Mouse (Mus musculus) cerebral cortex, adult 2 months (tissue): ENCODE measurements around the gene Kif3a.

Experiments used
- WGBS: fragments of 180-500 bp; shearing (Covaris S2); methylation state at CpG from one replicate; pipeline ENCODE4 v1.1.7; 2018; 5-methylcytosine and 5-hydroxymethylcytosine counted together

Gene Kif3a

DNA sequence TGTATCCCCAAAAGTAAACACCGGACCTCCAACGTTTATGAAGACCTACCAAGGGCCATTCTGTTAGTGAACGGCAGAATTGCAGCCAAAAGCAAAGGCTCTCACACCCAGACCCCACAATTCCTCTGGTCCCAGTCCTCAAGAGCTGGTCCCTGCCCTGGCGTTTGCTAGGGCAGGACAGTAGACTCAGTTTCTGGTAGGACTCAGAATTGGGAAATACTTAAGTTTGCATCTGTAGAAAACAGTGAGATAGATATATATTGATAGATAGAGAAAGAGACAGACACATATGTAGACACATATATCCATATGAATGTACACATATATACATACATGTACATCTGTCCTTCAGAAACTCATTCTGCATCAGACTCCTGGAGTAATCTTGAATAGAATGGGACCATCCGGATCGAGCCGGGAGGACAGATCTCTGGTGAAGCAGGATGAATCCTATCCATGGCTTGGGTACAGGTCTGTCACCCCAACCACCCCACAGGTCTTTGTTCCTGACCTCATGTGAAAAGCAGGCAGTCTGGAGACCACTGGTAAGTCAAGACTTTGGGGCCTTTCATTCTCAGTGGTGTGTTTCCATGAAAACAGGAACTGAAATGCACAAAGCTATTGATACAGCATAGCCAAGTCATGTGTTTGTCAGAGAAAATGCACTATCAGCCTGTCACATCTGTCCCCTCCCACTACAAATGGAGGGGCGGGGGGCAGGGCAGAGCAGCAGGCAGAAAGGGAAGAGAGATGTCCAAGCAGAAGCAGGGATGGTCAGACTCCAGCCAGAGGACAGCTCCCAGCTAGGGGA is 49.8 kb downstream of the Kif3a start:
- WGBS, result 85% methylated on average over 8 of the region's 8 CpGs

- WGBS, result 74% methylated on average over 4 of the region's 4 CpGs
Measured at GRCm38 (mm10) chr11:53617562-53618109, 50.5 kb downstream of the Kif3a start.

DNA sequence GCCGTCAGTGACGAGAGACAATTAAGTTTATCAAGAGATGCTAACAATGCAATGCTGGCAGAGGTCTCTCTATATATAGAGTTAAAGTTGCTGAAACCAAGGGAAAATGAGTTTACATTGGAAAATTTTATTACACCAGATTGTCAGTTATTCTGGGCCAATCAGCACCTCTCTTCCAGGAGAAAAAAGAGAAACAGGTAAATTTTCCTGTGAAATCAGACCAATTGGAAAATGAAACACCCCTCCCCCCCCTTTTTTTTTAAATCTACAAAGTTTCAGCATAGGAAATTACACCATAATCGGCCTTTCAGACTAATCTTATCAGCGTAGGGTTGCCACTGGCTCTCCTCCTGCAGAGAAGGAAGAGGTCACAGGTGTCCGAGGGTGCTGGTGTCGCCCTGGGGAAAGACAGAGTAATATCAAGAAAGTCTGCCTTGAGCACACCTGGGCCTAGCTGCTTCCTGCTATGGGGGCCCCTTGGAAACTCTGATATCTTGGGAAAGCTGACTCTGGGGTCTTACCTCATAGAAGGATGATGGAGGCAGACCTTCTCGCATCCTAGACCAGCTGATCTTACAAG is 51.5 kb downstream of the Kif3a start, which contains the start of gene Il4:
Gene Il4, minus strand, starts transcription at position 51 of the 580 bp plus-strand sequence.
- WGBS, result 93% methylated on average over 7 of the region's 7 CpGs

GRCm38 (mm10) chr11:53619428-53619827 is 52.2 kb downstream of the Kif3a start:
- WGBS, result 78% methylated on average over 6 of the region's 6 CpGs

GRCm38 (mm10) chr11:53620094-53620493 is 52.9 kb downstream of the Kif3a start:
- 95% methylated on average over 4 of the region's 4 CpGs for WGBS

DNA sequence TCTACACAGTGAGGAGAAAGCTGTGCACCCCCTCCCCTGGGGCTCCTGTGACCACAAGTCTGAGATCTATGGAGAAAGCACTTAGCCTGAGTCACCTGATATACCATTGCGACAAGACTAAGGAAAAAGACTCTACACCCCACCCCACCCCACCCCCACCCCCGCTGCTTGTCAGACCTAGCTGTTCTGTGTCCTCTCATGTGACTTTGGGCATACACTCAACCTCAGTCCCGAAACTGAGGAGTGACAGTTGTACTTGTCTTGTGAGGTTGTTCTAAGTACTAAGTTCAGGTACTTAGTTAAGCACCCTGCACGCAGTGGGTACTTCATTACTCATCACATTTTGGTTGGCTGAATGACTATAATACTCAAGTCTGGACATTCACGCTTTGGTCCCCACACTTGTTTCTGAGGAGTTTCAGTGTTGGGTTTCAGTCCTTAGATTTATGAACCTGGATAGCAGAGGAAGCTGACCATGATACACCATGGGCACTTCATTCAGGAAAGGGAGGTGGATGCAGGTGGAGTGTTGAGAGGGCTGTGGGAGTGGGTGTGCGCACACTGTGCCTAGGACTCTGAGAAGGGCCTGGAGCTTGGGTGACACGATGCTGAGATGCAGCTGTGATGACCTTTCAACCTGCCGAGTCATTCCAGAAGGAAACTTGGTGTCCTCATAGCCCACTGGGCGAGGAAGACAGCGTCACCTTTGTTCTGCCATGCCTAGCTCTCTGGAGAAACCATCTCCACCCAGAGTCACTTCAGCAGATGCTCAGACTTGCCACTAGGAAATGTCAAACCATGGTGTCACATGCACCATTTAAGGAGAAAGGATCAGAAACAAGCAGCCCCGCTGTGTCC is 54.6 kb downstream of the Kif3a start:
- 92% methylated on average over 11 of the region's 11 CpGs for WGBS

DNA sequence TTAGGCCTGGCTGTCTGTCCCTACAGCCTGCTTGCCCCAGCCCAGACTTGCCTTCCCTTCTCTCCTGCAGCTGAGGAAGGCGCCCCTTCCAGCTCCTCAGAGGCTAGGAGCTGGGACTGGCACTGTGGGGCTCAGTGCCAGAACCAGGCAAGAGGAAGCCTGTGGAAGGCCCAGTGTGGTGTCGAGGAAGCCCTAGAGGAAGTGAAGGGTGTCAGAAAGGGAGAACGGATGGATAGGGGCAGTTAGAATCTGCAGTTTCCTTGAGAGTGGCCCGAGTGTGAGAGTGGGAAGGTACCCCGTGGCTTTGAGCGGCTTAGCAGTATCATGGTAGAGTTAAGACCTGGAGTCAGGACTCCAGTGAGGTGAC is 55.2 kb downstream of the Kif3a start:
- WGBS, result 76% methylated on average over 6 of the region's 6 CpGs

GRCm38 (mm10) chr11:53623573-53623972 is 56.4 kb downstream of the Kif3a start:
- 96% methylated on average over 9 of the region's 9 CpGs for WGBS

- 100% methylated on average over 2 of the region's 2 CpGs for WGBS
Measured at GRCm38 (mm10) chr11:53624124-53624523, 56.9 kb downstream of the Kif3a start.

DNA sequence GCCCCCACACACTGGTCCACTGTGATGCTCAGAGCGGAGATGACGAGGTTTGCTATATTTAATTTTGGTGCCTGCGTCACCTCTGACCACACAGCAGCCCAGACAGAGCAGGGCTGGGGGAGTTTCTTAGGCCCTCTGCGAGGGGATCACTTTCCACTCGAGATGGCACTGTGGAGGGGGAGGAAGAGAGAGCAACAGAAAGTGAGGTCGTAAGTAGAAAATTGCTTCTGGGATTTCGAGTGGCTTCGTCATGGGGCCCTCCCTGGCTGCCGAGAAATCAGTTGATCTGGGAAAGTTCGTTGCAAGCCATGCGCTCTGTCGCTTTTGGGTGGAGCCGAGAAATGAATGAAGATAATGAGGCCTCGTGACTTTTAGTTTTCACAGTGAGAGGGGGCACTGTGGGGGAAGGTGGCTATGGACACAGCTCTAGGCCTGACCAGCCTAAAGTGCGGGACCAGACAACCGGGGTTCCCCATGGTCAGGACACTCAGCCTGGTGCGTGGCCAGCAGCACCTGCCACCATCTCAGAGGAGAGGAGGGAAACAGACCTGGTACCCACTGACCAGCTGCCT is 59.7 kb downstream of the Kif3a start:
- WGBS, result 87% methylated on average over 17 of the region's 17 CpGs

DNA sequence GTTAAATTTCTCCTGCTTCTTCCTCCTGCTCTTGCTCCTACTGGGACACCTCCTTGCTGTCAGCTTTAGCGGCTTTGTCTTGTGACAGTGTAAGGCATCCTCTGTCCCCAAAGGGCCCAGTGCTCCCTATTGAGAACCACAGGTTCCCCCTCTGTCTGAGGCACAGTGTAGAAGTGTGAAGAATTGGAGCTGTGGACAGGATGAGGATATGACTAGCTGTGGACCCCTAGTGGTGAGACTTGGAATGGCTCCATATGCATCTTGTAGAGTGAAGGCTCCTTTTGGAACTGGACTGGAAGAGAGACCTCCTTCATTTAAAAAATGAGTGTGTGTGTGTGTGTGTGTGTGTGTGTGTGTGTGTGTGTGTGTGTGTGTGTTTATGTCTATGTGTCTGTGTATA is 60.7 kb downstream of the Kif3a start:
- WGBS, result 24% methylated on average over 1 of the region's 1 CpGs

DNA sequence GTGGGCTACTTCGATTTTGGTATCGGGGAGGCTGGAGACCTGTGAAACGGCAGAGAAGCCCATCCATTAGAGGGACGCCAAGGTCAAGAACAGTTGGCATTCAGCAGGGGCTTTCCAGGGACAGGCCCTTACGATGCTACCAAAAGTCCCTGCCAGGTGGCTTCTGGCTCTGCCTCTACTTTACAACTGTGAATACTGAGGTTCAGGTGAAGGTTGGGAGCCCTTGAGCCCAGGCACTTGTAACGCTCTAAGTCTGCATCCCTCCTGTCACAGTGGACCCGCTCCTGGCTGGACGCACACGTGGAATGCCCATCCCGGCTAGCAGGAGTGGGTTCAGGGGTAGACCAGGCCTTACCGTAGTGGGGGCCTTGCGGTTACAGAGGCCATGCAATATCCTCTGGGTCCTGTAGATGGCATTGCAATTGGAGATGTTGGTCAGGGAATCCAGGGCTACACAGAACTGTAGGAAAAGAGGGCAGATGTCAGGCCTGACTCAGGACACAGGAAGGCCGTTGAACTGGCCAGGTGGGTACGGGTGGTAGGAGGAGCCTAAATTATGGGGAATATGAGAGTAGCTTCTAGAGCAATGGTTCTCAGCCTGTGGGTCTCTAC is 65.0 kb downstream of the Kif3a start:
- WGBS, result 82% methylated on average over 14 of the region's 14 CpGs

- WGBS, result 92% methylated on average over 7 of the region's 7 CpGs
Measured at GRCm38 (mm10) chr11:53633644-53634043, 66.5 kb downstream of the Kif3a start.

DNA sequence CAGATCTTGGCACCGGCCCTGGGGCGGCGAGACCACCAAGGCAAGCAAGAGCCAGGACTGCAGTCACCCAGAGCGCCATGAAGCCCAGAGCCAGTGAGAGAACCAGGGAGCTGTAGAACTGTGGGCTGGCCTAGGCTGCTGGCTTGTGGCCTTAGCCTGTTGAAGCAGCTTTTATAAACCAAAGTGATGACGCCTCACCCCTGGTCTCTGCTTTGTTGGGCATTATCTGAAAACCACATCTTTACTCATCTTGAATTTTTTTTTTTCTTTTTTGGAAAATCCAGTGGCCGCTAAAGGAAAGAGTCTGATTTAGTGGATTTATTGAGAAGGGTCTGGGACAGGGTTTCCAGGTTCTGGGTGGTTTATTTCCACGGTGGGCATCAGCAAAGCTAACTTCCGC is 67.4 kb downstream of the Kif3a start, which contains the start of gene Il13:
Gene Il13, minus strand, starts transcription at position 147 of the 400 bp plus-strand sequence.
- WGBS, result 94% methylated on average over 8 of the region's 8 CpGs

- WGBS, result 58% methylated on average over 9 of the region's 9 CpGs
Measured at GRCm38 (mm10) chr11:53635590-53636182, 68.5 kb downstream of the Kif3a start.

DNA sequence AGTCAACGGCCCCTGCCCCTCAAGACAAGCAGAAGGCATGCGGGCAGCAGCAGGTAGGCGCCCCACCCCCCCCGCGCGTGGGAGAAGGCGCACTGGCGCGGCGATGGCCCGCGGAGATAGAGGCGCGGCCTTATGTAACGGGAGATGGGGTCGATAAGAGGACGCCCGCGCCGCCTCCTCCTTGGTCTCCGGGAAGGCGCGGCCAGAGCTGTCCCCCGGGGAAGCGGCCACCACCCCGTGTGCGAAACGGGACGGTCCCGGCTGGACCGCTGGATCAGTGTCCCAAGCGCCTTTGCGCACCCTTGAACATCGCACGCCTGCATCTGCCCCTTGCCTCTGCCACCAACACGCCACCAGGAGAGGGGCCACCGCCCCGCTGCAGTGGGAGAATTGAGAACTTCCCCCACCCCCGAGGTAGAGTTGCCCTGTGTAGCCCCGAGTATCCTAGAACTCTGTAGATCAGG is 69.0 kb downstream of the Kif3a start:
- 6% methylated on average over 40 of the region's 40 CpGs for WGBS

DNA sequence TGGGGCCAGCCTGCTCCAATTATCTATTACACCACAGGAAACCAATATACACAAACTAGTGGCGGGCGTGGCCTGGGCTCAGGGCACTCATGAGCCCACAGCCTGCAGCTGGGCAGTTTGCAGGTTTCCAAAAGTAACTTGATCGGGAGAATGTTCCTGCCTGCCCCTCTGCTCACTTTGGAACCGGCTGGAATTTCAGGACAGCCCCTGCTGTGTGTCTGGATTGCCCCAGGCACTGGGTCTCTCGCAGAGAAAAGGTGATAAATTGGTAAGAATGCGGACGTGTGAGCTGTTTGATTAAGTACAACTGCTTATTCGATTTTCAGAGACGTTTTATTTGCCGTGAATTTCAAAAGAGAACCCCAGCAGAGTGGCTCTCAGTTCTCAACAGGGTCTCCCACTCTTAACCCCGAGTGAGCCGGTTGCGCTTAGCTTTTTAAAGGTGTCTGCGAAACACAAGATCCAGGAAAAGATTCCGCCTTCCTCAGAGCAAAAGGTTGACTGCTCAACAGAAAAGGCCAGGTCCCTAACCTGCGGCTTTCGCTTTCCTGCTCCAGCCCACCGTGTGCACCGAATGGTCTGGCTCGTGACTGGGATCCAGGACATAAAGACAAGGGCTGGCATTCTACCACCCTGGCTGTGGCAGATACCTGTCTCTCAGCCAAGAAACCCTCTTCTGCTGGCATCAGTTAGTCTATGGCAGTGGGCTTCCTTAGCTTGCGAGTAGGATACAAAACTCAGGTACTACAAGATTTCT is 70.0 kb downstream of the Kif3a start:
- 66% methylated on average over 21 of the region's 21 CpGs for WGBS

DNA sequence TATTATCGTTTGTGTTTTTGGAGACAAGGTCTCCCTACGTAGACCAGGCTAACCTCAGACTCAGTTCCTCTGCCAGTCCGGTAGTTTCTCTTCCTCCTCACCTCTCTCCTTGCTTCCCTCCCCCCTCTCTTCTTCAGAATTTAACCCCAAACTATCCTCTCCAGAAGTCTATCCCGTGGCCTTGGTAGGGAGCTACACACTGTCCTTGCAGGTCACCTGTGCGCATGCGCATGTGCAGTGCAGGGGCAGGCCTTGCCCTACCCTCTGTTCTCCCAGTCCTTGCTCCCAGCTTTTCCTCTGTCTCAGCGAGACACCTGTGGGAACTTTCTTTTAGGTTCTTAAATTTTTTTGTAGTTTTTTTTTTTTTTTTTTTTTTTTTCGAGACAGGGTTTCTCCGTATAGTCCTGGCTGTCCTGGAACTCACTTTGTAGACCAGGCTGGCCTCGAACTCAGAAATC is 70.7 kb downstream of the Kif3a start:
- WGBS, result 88% methylated on average over 10 of the region's 10 CpGs

DNA sequence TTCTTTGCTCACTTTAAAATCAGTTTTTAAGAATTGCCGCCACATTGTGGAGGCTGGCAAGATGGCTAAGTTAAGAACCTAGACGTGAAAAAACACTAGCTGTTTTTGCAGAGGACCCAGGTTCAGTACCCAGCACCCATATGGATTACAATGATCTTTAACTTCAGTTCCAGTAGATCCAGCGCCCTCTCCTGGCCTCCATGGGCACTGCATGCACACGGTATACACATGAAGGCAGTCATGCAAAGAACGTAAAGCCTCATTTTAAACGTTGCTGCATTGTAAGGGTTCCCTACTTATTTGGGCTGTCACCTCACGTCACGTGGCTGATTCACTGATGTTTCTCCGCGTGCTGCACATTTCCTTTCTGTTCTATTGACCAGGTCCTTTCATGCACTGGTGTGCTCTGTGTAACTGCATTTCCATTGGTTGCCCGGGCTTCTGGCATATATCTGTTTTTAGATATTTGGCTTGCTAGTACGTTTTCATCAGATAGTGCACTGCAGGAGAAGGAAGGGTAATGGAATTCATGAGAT is 75.6 kb downstream of the Kif3a start:
- 69% methylated on average over 12 of the region's 12 CpGs for WGBS

DNA sequence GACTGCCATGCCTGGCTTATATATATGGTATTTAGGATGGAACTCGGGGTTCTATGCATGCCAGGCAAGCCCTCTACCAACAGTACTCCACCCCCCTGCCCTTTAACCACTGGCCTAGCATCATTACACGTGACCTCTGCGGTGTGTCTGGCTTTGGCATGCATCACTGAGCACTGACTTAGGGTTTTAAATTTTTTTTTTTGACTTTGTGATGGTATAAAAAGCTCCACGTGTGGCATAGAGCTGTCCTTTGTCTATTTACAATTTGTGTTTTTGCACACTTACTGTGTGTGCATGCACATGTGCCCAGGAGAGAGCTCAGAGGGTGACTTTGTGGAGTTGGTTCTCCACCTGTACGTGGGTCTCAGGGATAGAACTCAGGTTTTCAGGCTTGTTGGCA is 76.8 kb downstream of the Kif3a start:
- WGBS, result 85% methylated on average over 5 of the region's 5 CpGs
